Mouse (Mus musculus) embryonic facial prominence, embryonic 13.5 days (tissue): Measurements from ENCODE around the gene Marveld1. TPM values are rescaled to one million over a fixed set of nuclear protein-coding genes. Genes with fewer than 3 reads are reported as not detected.
A peak's percentile ranks its signal among the peaks of the same experiment; 100 is the strongest.

Source experiments
- ATAC-seq: fragments of 200-750 bp; cut with Nextera tagmentation; 2 replicates; pipeline ENCODE4 v1.8.0; 2017; ENCODE audit warnings: low read depth; ENCODE audit not compliant: insufficient number of reproducible peaks, insufficient read depth, low FRiP score, low TSS enrichment
- H3K27ac ChIP-seq: fragments of 300-500 bp; sonication (generic); 2 replicates; pipeline ENCODE4 v1.5.1; 2015; ENCODE audit warnings: moderate library complexity, mild to moderate bottlenecking, inconsistent platforms
- H3K27me3 ChIP-seq: fragments of 300-500 bp; sonication (generic); 2 replicates; pipeline ENCODE4 v1.6.1; 2015; ENCODE audit warnings: mild to moderate bottlenecking, inconsistent platforms
- H3K36me3 ChIP-seq: fragments of 300-500 bp; sonication (generic); 2 replicates; pipeline ENCODE4 v1.6.1; 2015; ENCODE audit warnings: mild to moderate bottlenecking, inconsistent platforms
- H3K4me1 ChIP-seq: fragments of 300-500 bp; sonication (generic); 2 replicates; pipeline ENCODE4 v1.6.1; 2015; ENCODE audit warnings: inconsistent platforms
- H3K4me2 ChIP-seq: fragments of 300-500 bp; sonication (generic); 2 replicates; pipeline ENCODE4 v1.6.1; 2015; ENCODE audit warnings: moderate library complexity, mild to moderate bottlenecking, inconsistent platforms
- H3K4me3 ChIP-seq: fragments of 300-500 bp; sonication (generic); 2 replicates; pipeline ENCODE4 v1.5.1; 2015; ENCODE audit warnings: mild to moderate bottlenecking, inconsistent platforms
- H3K9ac ChIP-seq: fragments of 300-500 bp; sonication (generic); 2 replicates; pipeline ENCODE4 v1.6.1; 2015; ENCODE audit warnings: mild to moderate bottlenecking, inconsistent platforms
- H3K9me3 ChIP-seq: fragments of 300-500 bp; sonication (generic); 2 replicates; pipeline ENCODE4 v1.6.1; 2016; ENCODE audit warnings: inconsistent platforms
- WGBS: fragments of 180-500 bp; shearing (Covaris S2); methylation state at CpG from one replicate; pipeline ENCODE4 v1.1.7; 2015; ENCODE audit warnings: mixed read lengths; 5-methylcytosine and 5-hydroxymethylcytosine counted together
- polyA plus RNA-seq: library from polyadenylated mRNA; unstranded; fragments of >200 nt; fragmentation: Nextera tagmentation; extraction: Ambion mirVana; gene quantifications from 2 replicates; pipeline ENCODE4 v1.2.1, GENCODE M21; 2015

Marveld1 gene
- polyA plus RNA-seq, 1 experiment from 2014 or later, result 11.6 TPM

GRCm38 (mm10) chr19:42182673-42183072, 35.5 kb downstream of the Marveld1 start:
- Histone ChIP-seq H3K4me3 (no peak overlapping the region), H3K9me3 (no peaks in the 10 kb centered on the region), H3K36me3 (peaks cover 57% of the 10 kb centered on the region), H3K9ac (no peak overlapping the region), H3K4me2 (no peak overlapping the region), H3K27ac (no peak overlapping the region), H3K27me3 (no peaks in the 10 kb centered on the region), H3K4me1 (no peaks in the 10 kb centered on the region)
- WGBS, result 65% methylated on average over 6 of the region's 6 CpGs
- ATAC-seq, result no peak

- no peak for ATAC-seq
- H3K36me3 ChIP-seq, result peaks cover 51% of the 10 kb centered on the region
- peaks cover 8% of the 10 kb centered on the region; the same call in 1 of the 2 replicates for H3K4me1 ChIP-seq
- no peaks in the 10 kb centered on the region for H3K27me3 ChIP-seq
- H3K9me3 ChIP-seq, result no peaks in the 10 kb centered on the region
- no peak overlapping the region for H3K27ac ChIP-seq
- H3K4me2 ChIP-seq, result no peak overlapping the region
- 73% methylated on average over 4 of the region's 4 CpGs for WGBS
- H3K4me3 ChIP-seq, result no peak overlapping the region
- H3K9ac ChIP-seq, result no peak overlapping the region
These were observed 42.5 kb downstream of the Marveld1 start for GRCm38 (mm10) chr19:42189735-42190134.

DNA sequence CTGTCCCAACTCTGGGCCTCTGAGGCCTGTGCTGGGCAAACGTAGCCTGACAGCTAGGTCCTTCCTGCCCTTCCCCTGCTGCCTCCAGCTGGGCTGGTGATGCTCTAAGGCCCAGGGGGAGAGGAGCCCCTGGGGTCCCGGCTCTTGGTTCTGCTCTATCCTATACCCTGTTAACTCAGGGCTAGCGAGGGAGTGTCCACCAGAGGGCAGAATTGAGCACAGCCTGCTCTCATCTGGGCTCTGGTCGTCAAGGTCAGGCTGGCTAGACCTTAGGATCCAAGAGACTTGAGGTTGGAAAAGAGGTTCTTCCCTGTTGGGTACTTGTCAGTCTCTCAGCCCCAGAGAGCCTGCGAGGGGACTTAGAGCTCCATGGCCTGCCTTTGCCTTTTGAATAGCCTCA, 43.3 kb downstream of the Marveld1 start:
- ATAC-seq, result no peak
- Histone ChIP-seq H3K27me3 (no peaks in the 10 kb centered on the region), H3K27ac (no peak overlapping the region), H3K4me2 (no peak overlapping the region), H3K4me1 (peaks cover 8% of the 10 kb centered on the region; the same call in 1 of the 2 replicates), H3K9ac (no peak overlapping the region), H3K4me3 (no peak overlapping the region), H3K9me3 (no peaks in the 10 kb centered on the region), H3K36me3 (peaks cover 44% of the 10 kb centered on the region)
- 19% methylated on average over 5 of the region's 5 CpGs for WGBS

DNA sequence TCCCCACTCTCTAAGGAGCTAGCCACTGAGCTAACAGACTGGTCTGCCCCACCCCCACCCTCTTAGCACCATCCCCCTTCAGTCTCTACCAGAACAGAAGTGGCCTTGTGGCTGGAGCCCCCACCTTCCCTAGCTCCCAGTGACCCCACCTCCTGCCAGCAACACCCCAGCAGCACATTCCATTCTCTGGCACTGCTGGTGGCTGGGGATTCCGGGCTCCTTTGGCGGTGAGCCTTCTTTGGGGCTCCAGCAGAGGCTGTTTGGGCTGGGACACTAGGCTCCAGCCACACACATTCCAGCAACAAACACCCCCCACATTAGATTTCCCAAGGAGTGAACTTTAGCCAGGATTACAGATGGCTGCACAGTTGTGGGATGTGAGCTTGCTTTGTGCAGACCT, 46.1 kb downstream of the Marveld1 start:
- Histone ChIP-seq H3K36me3 (peaks cover 37% of the 10 kb centered on the region), H3K9ac (no peak overlapping the region), H3K9me3 (no peaks in the 10 kb centered on the region), H3K27ac (0 out of 2 replicates have a peak overlapping the region, but pooled peaks have one; percentile 11), H3K4me1 (peaks cover 8% of the 10 kb centered on the region; the same call in 1 of the 2 replicates), H3K27me3 (peaks cover 20% of the 10 kb centered on the region), H3K4me2 (no peak overlapping the region), H3K4me3 (no peak overlapping the region)
- WGBS, result 52% methylated on average over 2 of the region's 2 CpGs
- ATAC-seq, result no peak

GRCm38 (mm10) chr19:42196378-42196777, 49.2 kb downstream of the Marveld1 start:
- Histone ChIP-seq H3K27me3 (peaks cover 51% of the 10 kb centered on the region), H3K27ac (no peak overlapping the region), H3K4me3 (no peak overlapping the region), H3K9me3 (no peaks in the 10 kb centered on the region), H3K4me1 (peaks cover 10% of the 10 kb centered on the region), H3K4me2 (no peak overlapping the region), H3K36me3 (peaks cover 14% of the 10 kb centered on the region), H3K9ac (no peak overlapping the region)
- no peak for ATAC-seq
- WGBS, result 78% methylated on average over 4 of the region's 4 CpGs

GRCm38 (mm10) chr19:42197066-42197465, 49.9 kb downstream of the Marveld1 start:
- peaks cover 7% of the 10 kb centered on the region for H3K36me3 ChIP-seq
- WGBS, result 65% methylated on average over 4 of the region's 4 CpGs
- peaks cover 58% of the 10 kb centered on the region for H3K27me3 ChIP-seq
- H3K4me2 ChIP-seq, result no peak overlapping the region
- peaks cover 17% of the 10 kb centered on the region for H3K4me1 ChIP-seq
- no peak for ATAC-seq
- H3K4me3 ChIP-seq, result no peak overlapping the region
- no peak overlapping the region for H3K27ac ChIP-seq
- no peaks in the 10 kb centered on the region for H3K9me3 ChIP-seq
- H3K9ac ChIP-seq, result no peak overlapping the region

- Histone ChIP-seq H3K27me3 (peaks cover 68% of the 10 kb centered on the region), H3K4me2 (no peak overlapping the region), H3K9ac (no peak overlapping the region), H3K4me1 (peaks cover 20% of the 10 kb centered on the region), H3K36me3 (no peaks in the 10 kb centered on the region), H3K27ac (no peak overlapping the region), H3K4me3 (no peak overlapping the region), H3K9me3 (no peaks in the 10 kb centered on the region)
- ATAC-seq, result no peak
- 42% methylated on average over 11 of the region's 11 CpGs for WGBS
These were observed 50.8 kb downstream of the Marveld1 start for GRCm38 (mm10) chr19:42198026-42198425.

Other genes with a start within 250 kb of the Marveld1 start
- 539 and 631 TPM in 2 replicates for gene Pgam1, start 235.5 kb upstream of the Marveld1 start, polyA plus RNA-seq
- gene Exosc1, start 214.0 kb upstream of the Marveld1 start, polyA plus RNA-seq, result 88.2 and 90.2 TPM in 2 replicates
- gene Zdhhc16, start 213.9 kb upstream of the Marveld1 start, polyA plus RNA-seq, result 91.2 and 97.3 TPM in 2 replicates
- 41.2 and 41.7 TPM in 2 replicates for gene Mms19, start 166.2 kb upstream of the Marveld1 start, polyA plus RNA-seq
- gene Ubtd1, start 165.6 kb upstream of the Marveld1 start, polyA plus RNA-seq, result 23.0 and 23.5 TPM in 2 replicates
- gene Ankrd2, start 111.4 kb upstream of the Marveld1 start, polyA plus RNA-seq, result 0.25 and 0.31 TPM in 2 replicates
- gene Hoga1, start 101.8 kb upstream of the Marveld1 start, polyA plus RNA-seq, result 1.3 and 3.3 TPM in 2 replicates
- gene 4933411K16Rik, start 95.2 kb upstream of the Marveld1 start, polyA plus RNA-seq, result not detected in 2 replicates
- 34.0 and 41.2 TPM in 2 replicates for gene Morn4, start 61.0 kb upstream of the Marveld1 start, polyA plus RNA-seq
- 24.9 and 27.4 TPM in 2 replicates for gene Pi4k2a, start 56.9 kb upstream of the Marveld1 start, polyA plus RNA-seq
- gene Avpi1, start 18.3 kb upstream of the Marveld1 start, polyA plus RNA-seq, result 29.8 and 35.5 TPM in 2 replicates
- 25.7 and 27.6 TPM in 2 replicates for gene Zfyve27, start 16.6 kb downstream of the Marveld1 start, polyA plus RNA-seq
- gene Sfrp5, start 54.9 kb downstream of the Marveld1 start, polyA plus RNA-seq, result 1.4 and 1.7 TPM in 2 replicates
- gene Golga7b, start 100.2 kb downstream of the Marveld1 start, polyA plus RNA-seq, result 1.5 and 1.8 TPM in 2 replicates